Comparison of ENCODE assay signal across 8 mouse cellular contexts in genomic region chr9:62363619-62364018, GRCm38 (mm10). TPM values are rescaled to one million over a fixed set of nuclear protein-coding genes. Genes with fewer than 3 reads are reported as not detected.
DNase-seq lines count a peak whose midpoint lies in the region; ATAC-seq lines count a peak whose summit lies in the region.

No protein-coding gene starts in this region.

- H3K27ac ChIP-seq in intestine, embryonic 15.5 days, result peak overlapping the region; percentile 48; the same call in 1 of the 2 replicates
- H3K27ac ChIP-seq in midbrain, embryonic 11.5 days (ENCODE audit: low read depth, low read length), result peak overlapping the region; percentile 8; the same call in 1 of the 2 replicates

- H3K4me2 ChIP-seq in intestine, embryonic 15.5 days (replicated peaks), result peak overlapping the region; percentile 69
- peak overlapping the region; percentile 48 for H3K4me2 ChIP-seq in midbrain, embryonic 11.5 days

- H3K36me3 ChIP-seq in intestine, embryonic 15.5 days, result no peaks in the 10 kb centered on the region
- no peaks in the 10 kb centered on the region for H3K36me3 ChIP-seq in midbrain, embryonic 11.5 days (ENCODE audit: control insufficient read depth, insufficient read depth, low read length)

- intact Hi-C loops in left cerebral cortex, postnatal 4 days (cut with DNase I), result no loop called here

- peak overlapping the region; percentile 34 for H3K9ac ChIP-seq in intestine, embryonic 15.5 days
- H3K9ac ChIP-seq in midbrain, embryonic 11.5 days (ENCODE audit: low read length), result peak overlapping the region; percentile 56

- H3K4me1 ChIP-seq in intestine, embryonic 15.5 days (replicated peaks), result peaks cover 75% of the 10 kb centered on the region
- H3K4me1 ChIP-seq in midbrain, embryonic 11.5 days (ENCODE audit: control insufficient read depth, insufficient read depth, low read length), result peaks cover 52% of the 10 kb centered on the region

- no peaks in the 10 kb centered on the region for H3K27me3 ChIP-seq in intestine, embryonic 15.5 days (replicated peaks)
- H3K27me3 ChIP-seq in midbrain, embryonic 11.5 days (ENCODE audit: control insufficient read depth, insufficient read depth, low read length), result no peaks in the 10 kb centered on the region

- H3K9me3 ChIP-seq in intestine, embryonic 15.5 days, result no peaks in the 10 kb centered on the region
- no peaks in the 10 kb centered on the region for H3K9me3 ChIP-seq in midbrain, embryonic 11.5 days (ENCODE audit: control insufficient read depth, low read length)

- DNase-seq in adrenal gland, adult 8-10 months, result peak; percentile 92
- peak; percentile 82 for DNase-seq in embryo, embryonic 11.5 days (ENCODE audit: low read depth, low spot score)
- peak; percentile 88 for DNase-seq in gastrocnemius, postnatal 25 days
- peak; percentile 94 for DNase-seq in left cerebral cortex, postnatal 4 days
- DNase-seq in midbrain, embryonic 11.5 days (ENCODE audit: low spot score, missing footprints), result peak; percentile 96
- DNase-seq in right cerebral cortex, postnatal 4 days, result peak; percentile 84
- peak; percentile 67 for DNase-seq in yolk sac, embryonic 10.5 days (ENCODE audit: low spot score)

- peak; percentile 91 for ATAC-seq in intestine, embryonic 15.5 days
- ATAC-seq in midbrain, embryonic 11.5 days (ENCODE audit: low FRiP score), result peak; percentile 85

- H3K4me3 ChIP-seq in intestine, embryonic 15.5 days (replicated peaks), result peak overlapping the region; percentile 34
- H3K4me3 ChIP-seq in midbrain, embryonic 11.5 days (ENCODE audit: low read depth, low read length), result peak overlapping the region; percentile 20

- 3% methylated on average over 24 of the region's 24 CpGs for WGBS in intestine, embryonic 15.5 days
- 1% methylated on average over 24 of the region's 24 CpGs for WGBS in midbrain, embryonic 11.5 days

RNA-seq across cellular contexts. Expression of gene Anp32a, which starts 22.5 kb away (rescaled TPM):
- total RNA-seq in adrenal gland, adult 8-10 months (2022), result 100 to 1,000 TPM; 271 to 383 (median 310) TPM
- total RNA-seq in gastrocnemius, postnatal 25 days (2021), result 10 to 100 TPM; 59.4 to 67.3 TPM
- 149 and 165 TPM in 2 replicates for polyA plus RNA-seq in intestine, embryonic 15.5 days (2015; fragmentation: Nextera tagmentation; extraction: Ambion mirVana)
- total RNA-seq in left cerebral cortex, postnatal 4 days (2021), result 100 to 1,000 TPM; 231 to 251 TPM
- 194 and 220 TPM in 2 replicates for polyA plus RNA-seq in midbrain, embryonic 11.5 days (2014; fragmentation: Nextera tagmentation; extraction: Ambion mirVana)

Comparison
In these comparisons a context has a peak if more than half of its experiments do, and no peak if none do; other contexts are left out.
1. Peak in every context shown above with its lines: DNase-seq, ATAC-seq, H3K4me3 ChIP-seq and H3K27ac ChIP-seq.